ENCODE assay signal across 14 mouse cellular contexts in the genomic region with DNA sequence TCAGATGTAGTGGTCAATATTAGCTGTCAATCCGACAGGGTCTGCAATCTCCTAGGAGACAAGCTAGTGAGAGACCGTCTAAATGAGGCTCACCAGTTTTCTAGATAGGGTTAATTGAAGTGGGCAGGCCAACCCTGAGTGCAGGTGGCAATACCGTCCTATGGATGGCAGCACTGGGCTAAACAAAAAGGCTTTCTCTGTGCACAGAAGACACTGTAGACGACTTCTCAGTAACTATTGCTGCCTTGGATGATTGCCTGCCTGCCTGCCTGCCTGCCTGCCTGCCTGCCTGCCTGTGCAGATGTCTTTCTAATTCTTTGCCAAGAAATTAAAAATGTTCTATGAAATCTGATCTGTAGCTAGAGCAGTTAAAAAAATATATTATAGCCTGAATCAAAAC. TPM values are rescaled to one million over a fixed set of nuclear protein-coding genes. Genes with fewer than 3 reads are reported as not detected.
DNase-seq lines count a peak whose midpoint lies in the region; ATAC-seq and TF ChIP-seq lines count a peak whose summit lies in the region.
"Had no signal": no experiment of that assay in that cellular context is flagged by ENCODE, and none has a peak within 500 bp of the region (broad histone marks: within the 10 kb centered on the region; RNA-seq: fewer than 3 reads in every experiment).

No protein-coding gene starts in this region.

- H3K4me2 ChIP-seq in midbrain, embryonic 13.5 days (replicated peaks) = no peak overlapping the region
- H3K4me2 ChIP-seq: limb, embryonic 12.5 days; neural tube, embryonic 13.5 days had no signal

- 25% methylated on average over 4 of the region's 4 CpGs for WGBS in cerebellum, adult 2 months
- 41% methylated on average over 4 of the region's 4 CpGs for WGBS in midbrain, embryonic 13.5 days

- DNase-seq in cerebellum, adult 2 months = peak in 1 of 2 experiments; percentile 44
- no peak for DNase-seq in cerebellum, adult 18-20 months
- peak; percentile 27 for DNase-seq in left cerebral cortex, postnatal 4 days
- no peak for DNase-seq in left cerebral cortex, adult 8-10 months (ENCODE audit: low spot score in 2 of 2)
- peak; percentile 70 for DNase-seq in brain, adult 2 months (ENCODE audit: low read depth, low spot score)
- DNase-seq in layer of hippocampus, postnatal 10 days (ENCODE audit: low spot score in 2 of 2) = peak; percentile 47 to 69
- no peak for DNase-seq in urinary bladder, postnatal 4 days (ENCODE audit: low spot score in 2 of 2)
- DNase-seq: adrenal gland, postnatal 10 days; gastrocnemius, adult 2 months had no signal

- H3K4me3 ChIP-seq in cerebellum, adult 2 months (replicated peaks; ENCODE audit: insufficient read depth, low read depth, low read length) = no peak overlapping the region
- H3K4me3 ChIP-seq in midbrain, embryonic 13.5 days (replicated peaks) = no peak overlapping the region
- H3K4me3 ChIP-seq: embryonic facial prominence, embryonic 10.5 days; gastrocnemius, adult 2 months; hindbrain, embryonic 10.5 days; limb, embryonic 12.5 days; neural tube, embryonic 13.5 days had no signal

- TF ChIP-seq POLR2A in cerebellum, adult 2 months (IDR thresholded peaks at IDR 0.05; ENCODE audit: borderline replicate concordance, insufficient read depth, low read length) = no peak

- no peaks in the 10 kb centered on the region for H3K9me3 ChIP-seq in midbrain, embryonic 13.5 days
- H3K9me3 ChIP-seq: embryonic facial prominence, embryonic 10.5 days; hindbrain, embryonic 10.5 days; limb, embryonic 12.5 days; neural tube, embryonic 13.5 days had no signal

- H3K9ac ChIP-seq in midbrain, embryonic 13.5 days (replicated peaks) = no peak overlapping the region
- H3K9ac ChIP-seq: limb, embryonic 12.5 days; neural tube, embryonic 13.5 days had no signal

- H3K27me3 ChIP-seq in cerebellum, adult 2 months (ENCODE audit: control insufficient read depth, insufficient read depth, low read length) = no peaks in the 10 kb centered on the region; the same call in 1 of the 2 replicates
- no peaks in the 10 kb centered on the region for H3K27me3 ChIP-seq in midbrain, embryonic 13.5 days
- H3K27me3 ChIP-seq: limb, embryonic 12.5 days; neural tube, embryonic 13.5 days had no signal

- intact Hi-C loops in left cerebral cortex, postnatal 4 days (cut with DNase I) = no loop called here

- no peaks in the 10 kb centered on the region for H3K36me3 ChIP-seq in midbrain, embryonic 13.5 days
- H3K36me3 ChIP-seq: embryonic facial prominence, embryonic 10.5 days; hindbrain, embryonic 10.5 days; limb, embryonic 12.5 days; neural tube, embryonic 13.5 days had no signal

- TF ChIP-seq CTCF in cerebellum, adult 2 months (IDR thresholded peaks at IDR 0.05; ENCODE audit: borderline replicate concordance, insufficient read depth, low read depth, low read length) = peak; percentile 20; the same call in 1 of the 2 replicates

- no peak for ATAC-seq in midbrain, embryonic 13.5 days

- H3K4me1 ChIP-seq in cerebellum, adult 2 months (ENCODE audit: control insufficient read depth, insufficient read depth, low read length) = no peaks in the 10 kb centered on the region
- no peaks in the 10 kb centered on the region for H3K4me1 ChIP-seq in midbrain, embryonic 13.5 days (replicated peaks)
- H3K4me1 ChIP-seq: limb, embryonic 12.5 days; neural tube, embryonic 13.5 days had no signal

- no peak overlapping the region for H3K27ac ChIP-seq in cerebellum, adult 2 months (ENCODE audit: insufficient read depth, low read length)
- no peak overlapping the region for H3K27ac ChIP-seq in midbrain, embryonic 13.5 days
- H3K27ac ChIP-seq: embryonic facial prominence, embryonic 10.5 days; gastrocnemius, adult 2 months; hindbrain, embryonic 10.5 days; limb, embryonic 12.5 days; neural tube, embryonic 13.5 days had no signal

RNA-seq across cellular contexts. Expression of a gene that starts 1.9 kb away (rescaled TPM):
- 0.07 TPM in 1 of 2 replicates, not detected in the other for polyA plus RNA-seq in cerebellum, adult 2 months (2012; rRNA removed)
- 1 to 10 TPM; 1.2 to 1.4 TPM for total RNA-seq in left cerebral cortex, postnatal 4 days (2021)
- total RNA-seq in left cerebral cortex, adult 8-10 months (2022) = 1 to 10 TPM in 1 of 4 experiments, under 1 TPM in 3; 0.53 to 1.1 (median 0.74) TPM
- 1 to 10 TPM; 1.4 to 1.7 TPM for total RNA-seq in layer of hippocampus, postnatal 10 days (2021)
- polyA plus RNA-seq in midbrain, embryonic 13.5 days (2015; fragmentation: Nextera tagmentation; extraction: Ambion mirVana) = 0.12 and 0.17 TPM in 2 replicates
- total RNA-seq: gastrocnemius, adult 2 months had no signal
- polyA plus RNA-seq: neural tube, embryonic 13.5 days had no signal

Comparison
In these comparisons a context has a peak if more than half of its experiments do, and no peak if none do; other contexts are left out.
1. DNase-seq: peak in left cerebral cortex, postnatal 4 days (single experiment), brain, adult 2 months (single experiment) and layer of hippocampus, postnatal 10 days (2 of 2); none in cerebellum, adult 18-20 months (0 of 2), left cerebral cortex, adult 8-10 months (0 of 2) and urinary bladder, postnatal 4 days (0 of 2).